Comparison of ENCODE assay signal across 21 mouse cellular contexts in genomic region chr6:133972054-133972705, GRCm38 (mm10).
DNase-seq lines count a peak whose midpoint lies in the region; ATAC-seq lines count a peak whose summit lies in the region.
"Had no signal": no experiment of that assay in that cellular context is flagged by ENCODE, and none has a peak within 500 bp of the region (broad histone marks: within the 10 kb centered on the region; RNA-seq: fewer than 3 reads in every experiment).

No protein-coding gene starts in this region.

- no peaks in the 10 kb centered on the region for H3K9me3 ChIP-seq in heart, embryonic 15.5 days (replicated peaks)
- no peaks in the 10 kb centered on the region for H3K9me3 ChIP-seq in heart, embryonic 11.5 days (replicated peaks; ENCODE audit: control insufficient read depth, low read length)
- H3K9me3 ChIP-seq in lung, embryonic 15.5 days = no peaks in the 10 kb centered on the region
- no peaks in the 10 kb centered on the region for H3K9me3 ChIP-seq in embryonic facial prominence, embryonic 14.5 days (ENCODE audit: control insufficient read depth, low read length)
- H3K9me3 ChIP-seq: forebrain, embryonic 10.5 days had no signal

- no peak overlapping the region for H3K9ac ChIP-seq in heart, embryonic 15.5 days
- no peak overlapping the region for H3K9ac ChIP-seq in heart, embryonic 11.5 days (ENCODE audit: low read depth, low read length)
- no peak overlapping the region for H3K9ac ChIP-seq in lung, embryonic 15.5 days
- no peak overlapping the region for H3K9ac ChIP-seq in embryonic facial prominence, embryonic 14.5 days (ENCODE audit: low read depth, low read length)
- H3K9ac ChIP-seq: hindbrain, embryonic 14.5 days had no signal

- peak; percentile 47; the same call in 1 of the 2 replicates for ATAC-seq in heart, embryonic 15.5 days (replicated peaks; ENCODE audit: insufficient number of reproducible peaks, insufficient read depth, low FRiP score, low read depth)
- ATAC-seq in heart, embryonic 11.5 days (replicated peaks; ENCODE audit: insufficient number of reproducible peaks, low FRiP score, low TSS enrichment) = no peak
- ATAC-seq in lung, embryonic 15.5 days (ENCODE audit: borderline replicate concordance, extremely low read depth, low FRiP score, low TSS enrichment) = 0 out of 2 replicates have a peak, but pooled peaks have one; percentile 42
- 0 out of 2 replicates have a peak, but pooled peaks have one; percentile 22 for ATAC-seq in embryonic facial prominence, embryonic 14.5 days (ENCODE audit: low read depth)
- 0 out of 2 replicates have a peak, but pooled peaks have one; percentile 10 for ATAC-seq in granulocyte monocyte progenitor cell, adult 5-6 weeks (replicated peaks; ENCODE audit: poor library complexity, severe bottlenecking)
- ATAC-seq: forebrain, embryonic 14.5 days; intestine, embryonic 16.5 days had no signal

- H3K4me3 ChIP-seq in heart, embryonic 15.5 days = no peak overlapping the region
- no peak overlapping the region for H3K4me3 ChIP-seq in heart, embryonic 11.5 days (ENCODE audit: low read depth, low read length)
- no peak overlapping the region for H3K4me3 ChIP-seq in lung, embryonic 15.5 days
- no peak overlapping the region for H3K4me3 ChIP-seq in embryonic facial prominence, embryonic 14.5 days (ENCODE audit: low read depth, low read length)
- H3K4me3 ChIP-seq: erythroblast, embryonic 14.5 days; forebrain, embryonic 10.5 days; gastrocnemius, adult 2 months had no signal

- H3K36me3 ChIP-seq in heart, embryonic 15.5 days = no peaks in the 10 kb centered on the region
- no peaks in the 10 kb centered on the region for H3K36me3 ChIP-seq in heart, embryonic 11.5 days (ENCODE audit: control insufficient read depth, insufficient read depth, low read length)
- no peaks in the 10 kb centered on the region for H3K36me3 ChIP-seq in lung, embryonic 15.5 days
- H3K36me3 ChIP-seq in embryonic facial prominence, embryonic 14.5 days (ENCODE audit: control insufficient read depth, insufficient read depth, low read length) = no peaks in the 10 kb centered on the region
- H3K36me3 ChIP-seq: forebrain, embryonic 10.5 days had no signal

- H3K4me1 ChIP-seq in heart, embryonic 15.5 days (replicated peaks) = no peaks in the 10 kb centered on the region
- no peaks in the 10 kb centered on the region for H3K4me1 ChIP-seq in heart, embryonic 11.5 days (ENCODE audit: control insufficient read depth, insufficient read depth, low read length)
- H3K4me1 ChIP-seq in lung, embryonic 15.5 days = no peaks in the 10 kb centered on the region
- H3K4me1 ChIP-seq in embryonic facial prominence, embryonic 14.5 days (ENCODE audit: control insufficient read depth, insufficient read depth, low read length) = no peaks in the 10 kb centered on the region
- H3K4me1 ChIP-seq: forebrain, embryonic 10.5 days had no signal

- DNase-seq in lung, postnatal 10 days = no peak
- no peak for DNase-seq in embryonic facial prominence, embryonic 14.5 days (ENCODE audit: low spot score)
- no peak for DNase-seq in kidney, adult 11 months
- DNase-seq: adrenal gland, adult 2 months; adrenal gland, postnatal 25 days; cerebellum, adult 18-20 months; cerebellum, adult 9-11 months; cerebellum, postnatal 36 days; gastrocnemius, adult 2 months; gastrocnemius, postnatal 25 days; heart, adult 18-20 months; heart, postnatal 14 days had no signal

- no peak overlapping the region for H3K4me2 ChIP-seq in heart, embryonic 15.5 days
- H3K4me2 ChIP-seq in heart, embryonic 11.5 days = no peak overlapping the region
- no peak overlapping the region for H3K4me2 ChIP-seq in lung, embryonic 15.5 days
- H3K4me2 ChIP-seq in embryonic facial prominence, embryonic 14.5 days (ENCODE audit: low read depth, low read length) = no peak overlapping the region
- H3K4me2 ChIP-seq: hindbrain, embryonic 14.5 days had no signal

- 66% methylated on average over 6 of the region's 6 CpGs for WGBS in heart, embryonic 15.5 days
- WGBS in heart, embryonic 11.5 days (ENCODE audit: insufficient replicate concordance) = 68% methylated on average over 6 of the region's 6 CpGs
- 64% methylated on average over 6 of the region's 6 CpGs for WGBS in lung, embryonic 15.5 days
- WGBS in embryonic facial prominence, embryonic 14.5 days = 64% methylated on average over 6 of the region's 6 CpGs

- no peak overlapping the region for H3K27ac ChIP-seq in heart, embryonic 15.5 days
- no peak overlapping the region for H3K27ac ChIP-seq in heart, embryonic 11.5 days (ENCODE audit: low read depth, low read length)
- no peak overlapping the region for H3K27ac ChIP-seq in lung, embryonic 15.5 days
- no peak overlapping the region for H3K27ac ChIP-seq in embryonic facial prominence, embryonic 14.5 days (replicated peaks; ENCODE audit: low read depth, low read length)
- H3K27ac ChIP-seq: forebrain, embryonic 10.5 days; gastrocnemius, adult 2 months; hindbrain, embryonic 14.5 days had no signal

- no peaks in the 10 kb centered on the region for H3K27me3 ChIP-seq in heart, embryonic 15.5 days
- no peaks in the 10 kb centered on the region for H3K27me3 ChIP-seq in heart, embryonic 11.5 days (ENCODE audit: control insufficient read depth, insufficient read depth, low read length)
- no peaks in the 10 kb centered on the region for H3K27me3 ChIP-seq in lung, embryonic 15.5 days
- H3K27me3 ChIP-seq in embryonic facial prominence, embryonic 14.5 days (replicated peaks; ENCODE audit: control insufficient read depth, insufficient read depth, low read length) = no peaks in the 10 kb centered on the region
